Mouse (Mus musculus): ENCODE measurements around the gene Klf11. TPM values are rescaled to one million over a fixed set of nuclear protein-coding genes. Genes with fewer than 3 reads are reported as not detected.
"Not testable (repeated sequence)": the region's sequence is repeated elsewhere in the genome, so short reads cannot be mapped to it uniquely, and the experiment has no call there.

Klf11 gene
- polyA plus RNA-seq, 1 experiment from 2014 or later: 16.3 TPM

DNA sequence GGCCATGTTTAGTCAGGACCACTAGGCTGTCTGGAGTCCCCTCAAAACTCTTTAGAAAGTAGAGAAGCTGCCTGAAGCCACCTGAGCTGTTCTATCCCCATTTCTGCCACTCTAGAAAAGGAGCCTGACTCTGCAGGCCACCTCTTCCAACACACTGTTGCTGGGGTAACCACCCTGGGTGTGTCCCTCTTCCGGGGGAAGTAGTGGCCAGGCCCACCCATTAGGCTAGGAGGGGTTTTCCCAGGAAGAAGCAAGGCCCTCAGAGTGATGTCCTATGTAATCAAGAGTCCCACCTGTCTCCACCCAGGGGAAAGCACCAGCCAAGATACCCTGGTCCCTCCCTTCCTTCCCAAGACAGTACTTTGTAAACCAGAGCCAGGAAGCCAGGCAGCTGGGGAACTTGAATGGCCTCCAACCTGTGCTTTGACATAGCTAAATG lies 17.3 kb upstream of the Klf11 start:
- WGBS: 69% methylated on average over 1 of the region's 1 CpGs
- H3K9ac ChIP-seq: no peak overlapping the region
- no peaks in the 10 kb centered on the region for H3K27me3 ChIP-seq (replicated peaks)
- no peak overlapping the region for H3K27ac ChIP-seq
- no peak overlapping the region for H3K4me2 ChIP-seq (replicated peaks)
- no peaks in the 10 kb centered on the region for H3K4me1 ChIP-seq
- no peaks in the 10 kb centered on the region for H3K9me3 ChIP-seq
- no peaks in the 10 kb centered on the region for H3K36me3 ChIP-seq
- no peak for ATAC-seq (ENCODE audit: low FRiP score, low read depth)
- H3K4me3 ChIP-seq: no peak overlapping the region

DNA sequence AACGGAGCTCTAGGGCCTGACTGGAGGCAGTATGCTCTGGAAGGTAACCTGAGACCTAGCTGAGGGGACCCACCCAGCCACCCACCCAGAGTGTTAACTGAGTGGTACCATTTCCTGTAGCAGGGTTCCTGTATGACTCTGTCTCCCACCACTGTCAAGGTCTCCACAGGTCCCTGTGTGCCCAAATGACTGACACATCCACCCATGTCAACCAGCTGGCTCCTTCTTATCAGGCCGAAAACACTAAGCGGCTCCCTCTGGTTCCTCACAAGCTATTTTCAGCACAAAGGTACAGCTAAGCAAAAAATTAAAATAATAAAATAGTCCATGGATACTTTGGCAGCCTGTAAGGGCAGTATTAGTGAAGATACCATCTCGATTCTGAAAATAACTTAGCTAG lies 16.9 kb upstream of the Klf11 start:
- no peak overlapping the region for H3K9ac ChIP-seq

DNA sequence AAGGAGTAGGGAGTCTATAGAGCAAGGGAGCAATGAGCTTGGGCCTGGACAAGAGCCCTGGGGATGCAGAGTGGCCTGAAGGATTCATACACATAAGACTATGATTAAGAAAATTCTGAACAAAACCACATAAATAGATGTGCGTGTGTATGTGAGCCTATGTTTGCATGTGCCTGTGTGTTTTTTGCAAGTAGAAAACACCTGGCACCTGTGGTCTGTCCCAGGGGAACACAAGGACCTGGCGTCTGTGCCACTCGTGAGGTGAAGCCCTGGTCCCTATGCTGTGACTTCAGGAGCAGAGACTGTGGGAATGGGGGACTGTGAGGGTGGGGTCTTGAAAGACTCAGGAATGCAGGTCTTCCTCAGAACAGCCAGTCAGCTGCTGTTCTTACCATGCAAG lies 16.4 kb upstream of the Klf11 start:
- Histone ChIP-seq H3K27me3 (replicated peaks) (no peaks in the 10 kb centered on the region), H3K4me1 (no peaks in the 10 kb centered on the region), H3K36me3 (no peaks in the 10 kb centered on the region), H3K9me3 (no peaks in the 10 kb centered on the region), H3K27ac (no peak overlapping the region), H3K4me3 (no peak overlapping the region), H3K9ac (no peak overlapping the region), H3K4me2 (replicated peaks) (no peak overlapping the region)
- 84% methylated on average over 3 of the region's 3 CpGs for WGBS
- ATAC-seq (ENCODE audit: low FRiP score, low read depth): no peak

More for the DNA sequence above, 16.9 kb upstream of the Klf11 start:
- Histone ChIP-seq H3K27ac (no peak overlapping the region), H3K4me2 (replicated peaks) (no peak overlapping the region), H3K27me3 (replicated peaks) (no peaks in the 10 kb centered on the region), H3K4me3 (no peak overlapping the region), H3K9me3 (no peaks in the 10 kb centered on the region), H3K36me3 (no peaks in the 10 kb centered on the region), H3K4me1 (no peaks in the 10 kb centered on the region)
- WGBS: 86% methylated on average over 4 of the region's 4 CpGs
- no peak for ATAC-seq (ENCODE audit: low FRiP score, low read depth)

DNA sequence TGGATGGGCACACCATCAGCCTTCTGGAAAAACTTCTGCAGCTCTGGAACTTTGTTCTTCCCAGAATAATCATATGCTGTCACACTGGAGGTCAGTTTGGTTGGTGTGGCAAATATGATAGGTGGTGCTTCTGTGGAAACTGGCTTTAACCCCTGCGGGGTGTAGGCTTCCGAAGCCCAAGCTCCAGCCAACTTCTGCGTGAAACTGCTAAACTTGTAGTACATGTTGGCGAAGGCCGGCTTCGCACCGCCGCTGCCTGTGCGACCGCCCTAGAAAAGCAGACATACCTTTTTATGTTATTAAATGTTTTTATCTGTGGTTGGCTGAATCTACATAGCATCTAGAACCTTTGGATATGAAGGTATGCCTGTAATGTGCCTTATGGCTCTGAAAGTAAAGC lies 12.3 kb upstream of the Klf11 start:
- H3K36me3 ChIP-seq; H3K4me1 ChIP-seq; H3K27me3 ChIP-seq (replicated peaks); H3K4me3 ChIP-seq; H3K4me2 ChIP-seq (replicated peaks); H3K9ac ChIP-seq; H3K27ac ChIP-seq; ATAC-seq (ENCODE audit: low FRiP score, low read depth); H3K9me3 ChIP-seq: not testable (repeated sequence)
- 97% methylated on average over 10 of the region's 10 CpGs for WGBS

DNA sequence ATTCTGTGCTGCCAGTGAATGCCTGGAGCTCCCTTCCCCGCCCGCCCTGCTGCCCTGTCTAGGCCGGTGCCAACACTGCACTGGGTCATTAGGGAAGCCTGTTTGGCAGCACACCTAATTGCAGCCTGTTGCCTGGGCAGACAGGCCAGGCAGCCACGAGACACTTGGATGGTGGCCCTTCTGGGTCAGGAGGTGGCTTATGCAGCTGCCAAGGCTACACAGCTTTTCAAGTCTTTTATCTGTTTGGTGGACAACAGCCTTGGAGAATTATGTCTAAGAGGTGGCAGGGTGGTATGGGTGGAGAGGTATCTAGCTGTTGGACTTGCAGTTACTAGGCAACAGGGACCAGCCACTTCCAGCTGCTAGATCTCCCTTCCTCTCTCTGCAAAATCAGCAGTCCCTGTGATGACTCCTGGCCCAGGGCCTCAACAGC lies 8.7 kb upstream of the Klf11 start:
- no peaks in the 10 kb centered on the region for H3K36me3 ChIP-seq
- H3K9me3 ChIP-seq: no peaks in the 10 kb centered on the region
- 77% methylated on average over 4 of the region's 4 CpGs for WGBS
- no peak overlapping the region for H3K4me3 ChIP-seq
- H3K4me1 ChIP-seq: no peaks in the 10 kb centered on the region
- peak; percentile 50; the same call in 1 of the 2 replicates for ATAC-seq (ENCODE audit: low FRiP score, low read depth)
- no peak overlapping the region for H3K4me2 ChIP-seq (replicated peaks)
- H3K27me3 ChIP-seq (replicated peaks): no peaks in the 10 kb centered on the region
- no peak overlapping the region for H3K27ac ChIP-seq
- no peak overlapping the region for H3K9ac ChIP-seq

DNA sequence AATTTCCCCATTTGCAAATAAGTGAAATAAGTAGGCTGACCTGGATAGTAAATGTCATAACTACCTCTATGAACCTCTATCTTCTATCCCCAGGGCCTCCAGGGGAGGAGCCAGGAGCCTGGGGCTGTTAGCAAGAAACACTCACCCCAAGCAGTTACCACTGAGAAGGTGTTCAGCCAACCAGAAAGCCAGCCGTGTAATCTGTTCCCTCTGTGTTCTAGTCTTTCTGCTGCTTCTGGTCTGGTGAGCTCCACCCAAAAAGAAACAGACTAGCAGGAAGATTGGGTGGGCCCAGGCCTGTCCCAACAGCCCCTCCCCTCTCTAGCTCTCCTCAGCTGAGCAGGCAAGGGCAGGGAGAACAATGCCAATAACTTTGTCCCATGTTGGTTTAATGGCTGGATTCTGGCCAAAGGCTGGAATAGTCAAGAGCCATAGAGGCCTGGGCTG lies 6.9 kb upstream of the Klf11 start:
- no peak overlapping the region for H3K9ac ChIP-seq
- H3K9me3 ChIP-seq: no peaks in the 10 kb centered on the region
- no peaks in the 10 kb centered on the region for H3K4me1 ChIP-seq
- H3K4me2 ChIP-seq (replicated peaks): no peak overlapping the region
- no peak for ATAC-seq (ENCODE audit: low FRiP score, low read depth)
- H3K27me3 ChIP-seq (replicated peaks): 0 out of 2 replicates have a peak, but pooled peaks cover 5% of the 10 kb centered on the region
- no peak overlapping the region for H3K4me3 ChIP-seq
- WGBS: 54% methylated on average over 1 of the region's 1 CpGs
- no peak overlapping the region for H3K27ac ChIP-seq
- H3K36me3 ChIP-seq: no peaks in the 10 kb centered on the region

DNA sequence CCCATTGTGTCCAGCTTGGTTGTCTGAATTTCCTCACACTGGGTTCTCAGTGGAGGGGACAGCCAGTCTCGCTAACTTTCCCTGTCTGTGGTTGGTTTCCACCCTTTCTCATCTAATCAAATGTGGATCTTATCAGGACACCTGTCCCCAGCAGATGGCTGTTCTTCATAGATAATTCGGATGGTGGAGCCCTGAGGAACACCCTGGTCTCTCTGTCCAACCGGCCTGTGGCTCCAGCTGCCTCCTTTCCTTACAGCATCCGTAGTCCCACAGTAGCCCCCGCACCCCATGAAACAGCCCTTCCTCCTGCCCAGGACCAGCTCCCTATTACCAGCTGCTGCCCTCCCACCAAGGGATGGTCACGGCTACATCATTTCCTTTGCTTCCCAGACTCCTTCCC lies 5.2 kb upstream of the Klf11 start:
- no peaks in the 10 kb centered on the region for H3K36me3 ChIP-seq
- H3K4me3 ChIP-seq: no peak overlapping the region
- no peak overlapping the region for H3K27ac ChIP-seq
- no peak overlapping the region for H3K9ac ChIP-seq
- 0 out of 2 replicates have a peak, but pooled peaks cover 5% of the 10 kb centered on the region for H3K27me3 ChIP-seq (replicated peaks)
- ATAC-seq (ENCODE audit: low FRiP score, low read depth): no peak
- H3K9me3 ChIP-seq: no peaks in the 10 kb centered on the region
- no peak overlapping the region for H3K4me2 ChIP-seq (replicated peaks)
- H3K4me1 ChIP-seq: peaks cover 7% of the 10 kb centered on the region
- WGBS: 73% methylated on average over 6 of the region's 6 CpGs

DNA sequence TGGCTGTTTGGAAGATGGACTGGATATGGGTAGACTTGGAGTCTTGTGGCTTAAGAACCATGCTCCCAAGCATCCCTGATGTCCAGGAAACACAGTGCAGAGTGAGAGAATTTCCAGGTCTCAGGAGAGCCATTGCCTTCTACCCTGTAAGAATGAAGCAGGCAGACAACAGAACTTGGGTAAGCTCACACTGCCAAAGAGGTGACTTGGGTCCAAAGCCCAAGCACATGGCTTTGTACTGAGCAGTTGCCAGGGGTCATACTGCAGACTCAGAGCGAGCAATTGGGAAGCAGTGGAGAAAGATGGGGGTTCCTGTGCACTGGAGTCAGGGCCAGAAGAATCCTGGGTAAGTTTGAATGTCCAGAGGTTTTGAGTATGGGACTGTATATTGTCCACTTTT lies 3.0 kb upstream of the Klf11 start:
- Histone ChIP-seq H3K27ac (no peak overlapping the region), H3K4me2 (replicated peaks) (no peak overlapping the region), H3K27me3 (replicated peaks) (0 out of 2 replicates have a peak, but pooled peaks cover 5% of the 10 kb centered on the region), H3K36me3 (no peaks in the 10 kb centered on the region), H3K9ac (no peak overlapping the region), H3K4me1 (peaks cover 20% of the 10 kb centered on the region), H3K9me3 (no peaks in the 10 kb centered on the region), H3K4me3 (no peak overlapping the region)
- ATAC-seq (ENCODE audit: low FRiP score, low read depth): no peak
- 66% methylated on average over 1 of the region's 1 CpGs for WGBS

DNA sequence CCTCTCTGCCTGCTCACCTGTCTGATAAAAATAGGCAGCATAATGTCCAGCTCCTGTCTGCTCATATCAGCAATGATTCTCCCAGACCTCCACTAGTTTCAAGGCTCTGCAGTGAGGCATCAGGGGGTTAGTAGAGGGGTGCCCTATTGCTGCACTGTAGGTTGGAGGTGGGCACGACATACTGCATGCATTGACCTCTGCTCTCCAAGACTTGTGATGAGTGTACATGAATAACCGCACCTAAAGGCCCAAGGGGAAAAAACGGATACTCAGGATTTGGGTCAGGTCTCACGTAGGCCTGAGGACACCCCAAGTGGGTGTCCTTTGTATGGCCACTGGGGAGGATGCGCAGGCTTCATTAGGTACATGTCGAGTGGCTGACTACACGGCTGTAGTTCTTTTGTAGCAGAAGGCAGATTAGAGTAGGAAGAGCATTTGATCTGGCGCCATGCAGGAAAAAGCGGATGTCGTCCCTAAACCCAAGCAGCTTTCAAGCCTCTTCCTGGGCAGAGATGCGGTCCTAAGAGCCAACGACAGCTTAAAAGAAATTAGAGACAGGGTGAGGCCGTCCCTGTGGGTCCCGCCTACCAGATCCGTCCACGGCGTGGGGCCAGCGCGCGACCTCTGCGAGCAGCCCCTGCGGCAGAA lies 535 bp upstream of the Klf11 start:
- H3K27me3 ChIP-seq (replicated peaks): 0 out of 2 replicates have a peak, but pooled peaks cover 5% of the 10 kb centered on the region
- H3K9me3 ChIP-seq: no peaks in the 10 kb centered on the region
- WGBS: 5% methylated on average over 22 of the region's 22 CpGs
- H3K9ac ChIP-seq: peak overlapping the region; percentile 40; the same call in 1 of the 2 replicates
- peak overlapping the region; percentile 68 for H3K4me2 ChIP-seq (replicated peaks)
- peak overlapping the region; percentile 85 for H3K4me3 ChIP-seq
- H3K36me3 ChIP-seq: peaks cover 21% of the 10 kb centered on the region
- H3K27ac ChIP-seq: no peak overlapping the region
- peaks cover 26% of the 10 kb centered on the region for H3K4me1 ChIP-seq
- ATAC-seq (ENCODE audit: low FRiP score, low read depth): peak; percentile 5; the same call in 1 of the 2 replicates

DNA sequence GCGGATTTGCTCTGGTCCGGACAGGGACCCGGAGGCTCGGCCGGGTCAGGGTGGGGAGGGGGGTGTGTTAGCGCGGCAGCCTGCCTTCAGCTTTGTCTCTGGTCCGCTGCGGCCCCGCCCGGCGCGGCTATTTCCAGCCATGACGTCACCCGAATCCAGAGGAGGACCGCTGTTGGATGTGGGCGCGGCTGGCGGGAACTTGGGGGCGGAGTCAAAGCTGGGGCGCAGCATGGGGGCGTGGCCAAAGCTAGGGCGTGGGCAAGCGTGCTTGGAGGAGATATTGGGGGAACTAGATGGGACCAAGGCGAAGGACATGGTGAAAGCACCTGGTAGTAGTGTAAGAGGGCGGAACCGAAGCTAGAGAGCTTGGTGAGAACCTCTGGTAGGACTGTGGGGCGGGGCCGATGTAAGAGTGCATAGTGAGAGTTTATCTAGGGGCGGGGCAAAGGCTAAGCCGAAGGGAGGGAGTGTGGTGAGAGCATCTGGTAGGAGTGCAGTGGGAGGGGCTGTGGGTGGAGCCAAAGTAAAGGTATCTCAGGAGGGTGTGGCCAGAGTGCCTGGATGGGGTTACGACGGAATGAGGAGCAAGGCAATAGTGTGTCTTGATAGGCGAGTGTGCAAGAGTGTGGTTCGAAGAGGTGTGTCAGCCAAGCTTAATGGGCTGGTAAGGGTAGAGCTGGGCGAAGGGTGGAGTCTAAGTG lies 718 bp downstream of the Klf11 start:
- H3K27me3 ChIP-seq (replicated peaks): 0 out of 2 replicates have a peak, but pooled peaks cover 5% of the 10 kb centered on the region
- H3K9ac ChIP-seq: peak overlapping the region; percentile 88
- no peaks in the 10 kb centered on the region for H3K9me3 ChIP-seq
- H3K27ac ChIP-seq: peak overlapping the region; percentile 82
- H3K4me2 ChIP-seq (replicated peaks): peak overlapping the region; percentile 68
- H3K4me1 ChIP-seq: peaks cover 31% of the 10 kb centered on the region
- peaks cover 31% of the 10 kb centered on the region for H3K36me3 ChIP-seq
- H3K4me3 ChIP-seq: peak overlapping the region; percentile 85
- under 1% methylated on average over 36 of the region's 36 CpGs for WGBS
- ATAC-seq (ENCODE audit: low FRiP score, low read depth): peak; percentile 87

DNA sequence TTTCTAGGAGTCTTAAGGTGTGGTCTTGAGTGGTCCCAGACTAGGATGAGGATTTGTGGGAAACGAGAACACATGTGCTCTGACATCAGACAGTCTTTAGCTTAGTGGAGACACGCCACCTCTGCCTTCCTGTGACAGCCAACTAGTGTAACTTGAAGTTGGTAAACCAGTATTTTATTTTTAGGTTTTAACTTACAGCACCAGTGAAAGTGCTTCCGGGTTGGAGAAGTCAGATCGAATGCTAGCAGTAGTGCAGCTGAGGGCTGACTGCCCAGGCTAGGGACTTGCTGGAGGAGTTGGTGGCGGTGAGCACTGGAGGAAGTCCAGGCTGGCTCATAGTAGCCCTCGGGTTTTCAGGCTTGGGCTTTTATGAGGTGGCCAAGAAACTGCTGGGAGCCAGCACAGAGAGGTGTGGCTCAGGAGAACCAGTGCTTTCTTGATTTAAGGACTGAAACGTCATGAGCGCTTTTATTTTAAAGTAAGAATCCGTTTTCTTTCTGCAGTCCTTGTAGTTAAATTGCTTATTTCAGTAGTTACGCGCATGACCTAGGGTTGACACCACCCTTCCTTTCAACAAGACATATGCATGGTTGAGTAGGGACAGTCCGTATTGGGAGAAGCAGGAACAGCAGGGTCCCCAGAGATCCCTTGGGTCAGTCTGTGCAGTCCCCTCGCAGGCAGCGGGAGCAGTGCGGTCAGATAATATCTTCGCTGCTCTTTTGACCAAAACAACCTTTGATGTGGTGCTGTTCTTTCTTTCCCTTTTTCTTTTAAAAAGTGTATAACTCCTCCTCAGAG lies 3.2 kb downstream of the Klf11 start:
- no peak overlapping the region for H3K27ac ChIP-seq
- H3K9ac ChIP-seq: no peak overlapping the region
- H3K4me2 ChIP-seq (replicated peaks): no peak overlapping the region
- no peak for ATAC-seq (ENCODE audit: low FRiP score, low read depth)
- peaks cover 44% of the 10 kb centered on the region for H3K36me3 ChIP-seq
- no peaks in the 10 kb centered on the region for H3K27me3 ChIP-seq (replicated peaks)
- H3K4me3 ChIP-seq: no peak overlapping the region
- H3K4me1 ChIP-seq: peaks cover 33% of the 10 kb centered on the region
- WGBS: 76% methylated on average over 16 of the region's 16 CpGs
- no peaks in the 10 kb centered on the region for H3K9me3 ChIP-seq

DNA sequence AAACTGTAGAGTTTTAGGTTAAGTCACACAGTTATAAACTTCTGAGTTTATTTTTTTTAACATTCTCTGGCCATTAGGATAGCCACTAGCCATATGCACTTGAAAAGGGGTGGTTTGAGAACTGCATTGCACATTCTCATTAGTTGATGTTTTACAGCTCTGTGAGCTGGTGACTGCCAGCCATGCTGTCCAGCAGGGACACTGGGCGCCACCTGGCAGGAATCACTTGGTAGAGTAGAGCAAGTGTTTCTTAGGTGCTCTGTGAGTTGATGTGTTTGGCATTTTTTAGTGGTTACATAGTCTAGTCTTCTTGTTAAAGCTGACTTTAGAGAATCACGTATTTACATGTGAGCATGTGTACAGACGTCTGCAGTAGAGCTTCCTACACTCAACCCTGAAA lies 5.4 kb downstream of the Klf11 start:
- no peak overlapping the region for H3K27ac ChIP-seq
- no peak for ATAC-seq (ENCODE audit: low FRiP score, low read depth)
- H3K4me2 ChIP-seq (replicated peaks): peak overlapping the region; percentile 38
- H3K36me3 ChIP-seq: peaks cover 59% of the 10 kb centered on the region
- 78% methylated on average over 3 of the region's 3 CpGs for WGBS
- H3K4me1 ChIP-seq: peaks cover 26% of the 10 kb centered on the region
- no peak overlapping the region; the same call in 1 of the 2 replicates for H3K9ac ChIP-seq
- no peak overlapping the region for H3K4me3 ChIP-seq
- no peaks in the 10 kb centered on the region for H3K27me3 ChIP-seq (replicated peaks)
- H3K9me3 ChIP-seq: no peaks in the 10 kb centered on the region

Measured in neural tube, embryonic 12.5 days (tissue).